Mouse (Mus musculus) heart, adult 2 months (tissue): ENCODE data around the gene Cep128.

Experiments
- CTCF ChIP-seq: fragments of 200-600 bp; IDR thresholded peaks from 2 replicates; pipeline ENCODE4 v1.8.1; 2022; ENCODE audit warnings: antibody characterized with exemption, mild to moderate bottlenecking, moderate library complexity
- POLR2A ChIP-seq: fragments of 200-500 bp; IDR thresholded peaks from 2 replicates; pipeline ENCODE4 v1.6.1; 2011; ENCODE audit warnings: mild to moderate bottlenecking, low read depth, low read length, control low read depth; ENCODE audit not compliant: insufficient read depth

GRCm38 (mm10) chr12:91067083-91067441 lies 317.1 kb downstream of the Cep128 start:
- no peak for TF ChIP-seq POLR2A
- no peak for TF ChIP-seq CTCF
